Mouse (Mus musculus): ENCODE data around the gene Tor1aip2. TPM values are rescaled to one million over a fixed set of nuclear protein-coding genes. Genes with fewer than 3 reads are reported as not detected.
A peak's percentile ranks its signal among the peaks of the same experiment; 100 is the strongest.

Gene Tor1aip2
- polyA plus RNA-seq (2015; fragmentation: Nextera tagmentation; extraction: Ambion mirVana), result 102 and 104 TPM in 2 replicates

GRCm38 (mm10) chr1:156035269-156035929, at the start of gene Tor1aip2:
TSS of gene Tor1aip2 (plus strand) at chr1:156035403.
- under 1% methylated on average over 50 of the region's 59 CpGs for WGBS
- Histone ChIP-seq H3K9me3 (ENCODE audit: control insufficient read depth, low read length) (no peaks in the 10 kb centered on the region), H3K27ac (ENCODE audit: low read length) (peak within 1 kb of the TSS; percentile 100), H3K4me2 (ENCODE audit: low read depth, low read length) (peak within 1 kb of the TSS; percentile 77), H3K4me1 (replicated peaks; ENCODE audit: control insufficient read depth, insufficient read depth, low read length) (peaks cover 11% of the 10 kb centered on the region), H3K36me3 (ENCODE audit: control insufficient read depth, insufficient read depth, low read length) (peaks cover 20% of the 10 kb centered on the region), H3K27me3 (ENCODE audit: control insufficient read depth, insufficient read depth, low read depth, low read length) (no peaks in the 10 kb centered on the region), H3K9ac (ENCODE audit: low read length) (peak within 1 kb of the TSS; percentile 95), H3K4me3 (ENCODE audit: low read length) (peak within 1 kb of the TSS; percentile 71)
- ATAC-seq (ENCODE audit: low read depth), result peak; percentile 84

- Histone ChIP-seq H3K27ac (ENCODE audit: low read length) (no peak overlapping the region), H3K4me1 (replicated peaks; ENCODE audit: control insufficient read depth, insufficient read depth, low read length) (no peaks in the 10 kb centered on the region), H3K4me3 (ENCODE audit: low read length) (no peak overlapping the region), H3K9ac (ENCODE audit: low read length) (no peak overlapping the region), H3K36me3 (ENCODE audit: control insufficient read depth, insufficient read depth, low read length) (no peaks in the 10 kb centered on the region), H3K9me3 (ENCODE audit: control insufficient read depth, low read length) (no peaks in the 10 kb centered on the region), H3K27me3 (ENCODE audit: control insufficient read depth, insufficient read depth, low read depth, low read length) (no peaks in the 10 kb centered on the region), H3K4me2 (ENCODE audit: low read depth, low read length) (no peak overlapping the region)
- no peak for ATAC-seq (ENCODE audit: low read depth)
- WGBS, result 68% methylated on average over 2 of the region's 2 CpGs
These were observed 47.6 kb upstream of the Tor1aip2 start for GRCm38 (mm10) chr1:155987625-155988024.

GRCm38 (mm10) chr1:155989387-155989786, 45.8 kb upstream of the Tor1aip2 start:
- no peak for ATAC-seq (ENCODE audit: low read depth)
- Histone ChIP-seq H3K4me1 (replicated peaks; ENCODE audit: control insufficient read depth, insufficient read depth, low read length) (no peaks in the 10 kb centered on the region), H3K9ac (ENCODE audit: low read length) (no peak overlapping the region), H3K4me2 (ENCODE audit: low read depth, low read length) (no peak overlapping the region), H3K4me3 (ENCODE audit: low read length) (no peak overlapping the region), H3K27ac (ENCODE audit: low read length) (no peak overlapping the region), H3K36me3 (ENCODE audit: control insufficient read depth, insufficient read depth, low read length) (no peaks in the 10 kb centered on the region), H3K27me3 (ENCODE audit: control insufficient read depth, insufficient read depth, low read depth, low read length) (no peaks in the 10 kb centered on the region), H3K9me3 (ENCODE audit: control insufficient read depth, low read length) (no peaks in the 10 kb centered on the region)
- 16% methylated on average over 2 of the region's 2 CpGs for WGBS

- H3K4me3 ChIP-seq (ENCODE audit: low read length), result no peak overlapping the region
- no peaks in the 10 kb centered on the region for H3K4me1 ChIP-seq (replicated peaks; ENCODE audit: control insufficient read depth, insufficient read depth, low read length)
- H3K9me3 ChIP-seq (ENCODE audit: control insufficient read depth, low read length), result no peaks in the 10 kb centered on the region
- no peaks in the 10 kb centered on the region for H3K36me3 ChIP-seq (ENCODE audit: control insufficient read depth, insufficient read depth, low read length)
- no peak overlapping the region for H3K27ac ChIP-seq (ENCODE audit: low read length)
- 29% methylated on average over 11 of the region's 11 CpGs for WGBS
- no peaks in the 10 kb centered on the region for H3K27me3 ChIP-seq (ENCODE audit: control insufficient read depth, insufficient read depth, low read depth, low read length)
- no peak for ATAC-seq (ENCODE audit: low read depth)
- no peak overlapping the region for H3K4me2 ChIP-seq (ENCODE audit: low read depth, low read length)
- no peak overlapping the region for H3K9ac ChIP-seq (ENCODE audit: low read length)
These were observed 44.8 kb upstream of the Tor1aip2 start for GRCm38 (mm10) chr1:155990391-155990790.

- Histone ChIP-seq H3K27me3 (ENCODE audit: control insufficient read depth, insufficient read depth, low read depth, low read length) (no peaks in the 10 kb centered on the region), H3K27ac (ENCODE audit: low read length) (no peak overlapping the region), H3K36me3 (ENCODE audit: control insufficient read depth, insufficient read depth, low read length) (no peaks in the 10 kb centered on the region), H3K4me2 (ENCODE audit: low read depth, low read length) (no peak overlapping the region), H3K4me3 (ENCODE audit: low read length) (no peak overlapping the region), H3K4me1 (replicated peaks; ENCODE audit: control insufficient read depth, insufficient read depth, low read length) (no peaks in the 10 kb centered on the region), H3K9me3 (ENCODE audit: control insufficient read depth, low read length) (no peaks in the 10 kb centered on the region), H3K9ac (ENCODE audit: low read length) (no peak overlapping the region)
- no peak for ATAC-seq (ENCODE audit: low read depth)
- WGBS, result 45% methylated on average over 2 of the region's 2 CpGs
These were observed 40.7 kb upstream of the Tor1aip2 start for GRCm38 (mm10) chr1:155994524-155994923.

DNA sequence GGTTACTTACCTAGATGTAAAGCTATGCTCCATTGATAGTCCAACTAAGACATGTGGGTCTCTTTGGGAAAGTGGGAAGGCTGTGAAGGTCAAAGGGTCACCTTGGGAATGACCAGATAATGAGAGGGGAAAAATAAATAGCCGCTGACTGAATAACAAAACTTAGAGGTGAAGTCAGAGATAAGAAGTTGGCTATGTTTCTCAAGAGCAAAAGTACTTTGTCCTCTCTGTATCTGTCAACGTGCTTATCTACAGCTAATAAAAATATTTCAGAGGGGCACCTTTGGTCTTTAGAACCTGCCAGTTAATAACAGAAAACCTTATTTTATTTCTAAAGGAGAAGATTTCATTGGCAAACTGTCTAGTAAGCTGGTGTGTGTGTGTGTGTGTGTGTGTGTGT, 39.6 kb upstream of the Tor1aip2 start:
- no peak for ATAC-seq (ENCODE audit: low read depth)
- Histone ChIP-seq H3K4me1 (replicated peaks; ENCODE audit: control insufficient read depth, insufficient read depth, low read length) (no peaks in the 10 kb centered on the region), H3K27me3 (ENCODE audit: control insufficient read depth, insufficient read depth, low read depth, low read length) (no peaks in the 10 kb centered on the region), H3K9ac (ENCODE audit: low read length) (no peak overlapping the region), H3K4me2 (ENCODE audit: low read depth, low read length) (no peak overlapping the region), H3K9me3 (ENCODE audit: control insufficient read depth, low read length) (no peaks in the 10 kb centered on the region), H3K27ac (ENCODE audit: low read length) (no peak overlapping the region), H3K36me3 (ENCODE audit: control insufficient read depth, insufficient read depth, low read length) (no peaks in the 10 kb centered on the region), H3K4me3 (ENCODE audit: low read length) (no peak overlapping the region)
- WGBS, result 10% methylated on average over 2 of the region's 2 CpGs

GRCm38 (mm10) chr1:156002366-156002765, 32.8 kb upstream of the Tor1aip2 start:
- no peak overlapping the region for H3K4me2 ChIP-seq (ENCODE audit: low read depth, low read length)
- no peak overlapping the region for H3K9ac ChIP-seq (ENCODE audit: low read length)
- 74% methylated on average over 8 of the region's 8 CpGs for WGBS
- no peak for ATAC-seq (ENCODE audit: low read depth)
- H3K4me1 ChIP-seq (replicated peaks; ENCODE audit: control insufficient read depth, insufficient read depth, low read length), result no peaks in the 10 kb centered on the region
- no peaks in the 10 kb centered on the region for H3K27me3 ChIP-seq (ENCODE audit: control insufficient read depth, insufficient read depth, low read depth, low read length)
- H3K36me3 ChIP-seq (ENCODE audit: control insufficient read depth, insufficient read depth, low read length), result peaks cover 20% of the 10 kb centered on the region
- no peak overlapping the region for H3K4me3 ChIP-seq (ENCODE audit: low read length)
- H3K9me3 ChIP-seq (ENCODE audit: control insufficient read depth, low read length), result no peaks in the 10 kb centered on the region
- H3K27ac ChIP-seq (ENCODE audit: low read length), result no peak overlapping the region

DNA sequence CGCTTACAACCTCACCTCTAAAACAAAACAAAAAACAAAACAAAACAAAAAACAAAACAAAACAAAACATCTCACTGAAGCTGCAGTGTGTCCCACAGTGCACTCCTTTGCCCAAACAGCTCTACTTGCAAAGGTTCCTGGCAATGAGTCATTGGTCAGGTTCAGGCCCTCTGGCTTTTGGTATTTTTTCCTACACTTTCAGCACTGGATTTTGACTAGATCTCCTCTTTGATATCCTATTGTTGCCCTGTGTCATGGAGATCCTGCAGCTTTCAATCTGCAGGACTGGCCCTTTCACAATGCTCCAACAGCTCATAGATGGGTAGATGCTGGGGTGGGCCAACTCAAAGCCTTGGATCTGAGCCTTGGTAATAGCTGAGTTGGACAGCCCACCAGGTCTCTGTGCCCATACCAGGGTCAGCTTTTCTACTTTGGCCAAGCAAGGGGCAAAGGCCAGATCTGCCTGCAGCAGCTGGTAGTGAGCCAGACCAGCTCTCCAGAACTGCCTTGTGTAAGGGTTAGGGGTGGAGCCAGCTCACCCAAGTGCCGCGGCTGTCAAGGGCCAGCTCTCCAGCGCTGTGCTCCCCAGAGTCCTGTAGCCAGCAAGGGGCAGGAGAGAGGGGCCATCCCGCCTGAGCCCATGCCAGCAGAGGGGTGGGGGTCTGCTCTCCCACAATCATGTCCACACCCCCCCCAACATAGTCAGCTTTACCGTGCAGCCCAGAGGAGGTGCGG, 31.8 kb upstream of the Tor1aip2 start:
- Histone ChIP-seq H3K36me3 (ENCODE audit: control insufficient read depth, insufficient read depth, low read length) (peaks cover 21% of the 10 kb centered on the region), H3K27ac (ENCODE audit: low read length) (no peak overlapping the region), H3K9me3 (ENCODE audit: control insufficient read depth, low read length) (no peaks in the 10 kb centered on the region), H3K4me2 (ENCODE audit: low read depth, low read length) (no peak overlapping the region), H3K4me1 (replicated peaks; ENCODE audit: control insufficient read depth, insufficient read depth, low read length) (no peaks in the 10 kb centered on the region), H3K27me3 (ENCODE audit: control insufficient read depth, insufficient read depth, low read depth, low read length) (no peaks in the 10 kb centered on the region), H3K9ac (ENCODE audit: low read length) (no peak overlapping the region), H3K4me3 (ENCODE audit: low read length) (no peak overlapping the region)
- peak; percentile 76 for ATAC-seq (ENCODE audit: low read depth)
- 75% methylated on average over 7 of the region's 7 CpGs for WGBS

GRCm38 (mm10) chr1:156005906-156006305, 29.3 kb upstream of the Tor1aip2 start:
- H3K9ac ChIP-seq (ENCODE audit: low read length), result no peak overlapping the region
- no peak overlapping the region for H3K4me2 ChIP-seq (ENCODE audit: low read depth, low read length)
- H3K4me3 ChIP-seq (ENCODE audit: low read length), result no peak overlapping the region
- H3K4me1 ChIP-seq (replicated peaks; ENCODE audit: control insufficient read depth, insufficient read depth, low read length), result no peaks in the 10 kb centered on the region
- 85% methylated on average over 11 of the region's 11 CpGs for WGBS
- H3K27me3 ChIP-seq (ENCODE audit: control insufficient read depth, insufficient read depth, low read depth, low read length), result no peaks in the 10 kb centered on the region
- no peaks in the 10 kb centered on the region for H3K9me3 ChIP-seq (ENCODE audit: control insufficient read depth, low read length)
- H3K36me3 ChIP-seq (ENCODE audit: control insufficient read depth, insufficient read depth, low read length), result peaks cover 28% of the 10 kb centered on the region
- no peak for ATAC-seq (ENCODE audit: low read depth)
- no peak overlapping the region for H3K27ac ChIP-seq (ENCODE audit: low read length)

Data from lung, embryonic 16.5 days (tissue).